Mouse (Mus musculus): ENCODE data around the gene Pon1.

Pon1 gene

GRCm38 (mm10) chr6:5120229-5120628, 73.5 kb downstream of the Pon1 start:
- DNase-seq, result no peak

GRCm38 (mm10) chr6:5119181-5119910, 74.4 kb downstream of the Pon1 start:
- DNase-seq, result no peak

Measured in cerebellum, adult 9-10 months (tissue).